Mouse (Mus musculus) cerebellum, adult 2 months (tissue): Measurements from ENCODE around the gene Cdrt4. TPM values are rescaled to one million over a fixed set of nuclear protein-coding genes. Genes with fewer than 3 reads are reported as not detected.

Experiments
- DNase-seq, 2 experiments: peaks; one replicate each; pipeline ENCODE4 v3.0.0; 2021
- H3K27ac ChIP-seq: fragments of 200-500 bp; 2 replicates; pipeline ENCODE4 v1.5.1; 2012; ENCODE audit warnings: low read length, control low read depth, inconsistent platforms; ENCODE audit not compliant: insufficient read depth
- H3K27me3 ChIP-seq: fragments of 200-500 bp; 2 replicates; pipeline ENCODE4 v1.6.1; 2012; ENCODE audit warnings: inconsistent platforms, mild to moderate bottlenecking, low read length, moderate library complexity; ENCODE audit not compliant: control insufficient read depth, insufficient read depth
- H3K4me1 ChIP-seq: fragments of 200-500 bp; 2 replicates; pipeline ENCODE4 v1.6.1; 2011; ENCODE audit warnings: low read length; ENCODE audit not compliant: control insufficient read depth, insufficient read depth
- H3K4me3 ChIP-seq: fragments of 200-500 bp; replicated peaks from 2 replicates; pipeline ENCODE3; 2011; ENCODE audit warnings: mild to moderate bottlenecking, low read depth, low read length, control low read depth; ENCODE audit not compliant: insufficient read depth
- CTCF ChIP-seq: fragments of 200-500 bp; IDR thresholded peaks from 2 replicates; pipeline ENCODE4 v1.5.1; 2011; ENCODE audit warnings: low read depth, mild to moderate bottlenecking, control low read depth, low read length, moderate library complexity, borderline replicate concordance; ENCODE audit not compliant: insufficient read depth
- POLR2A ChIP-seq: fragments of 200-500 bp; IDR thresholded peaks from 2 replicates; pipeline ENCODE4 v1.6.1; 2011; ENCODE audit warnings: low read length, control low read depth, borderline replicate concordance; ENCODE audit not compliant: insufficient read depth
- WGBS: fragments of 180-500 bp; shearing (Covaris S2); methylation state at CpG from one replicate; pipeline ENCODE4 v1.1.7; 2018; 5-methylcytosine and 5-hydroxymethylcytosine counted together
- polyA plus RNA-seq: library from polyadenylated mRNA; depleted of rRNA; stranded (reverse); fragments of >200 nt; gene quantifications from 2 replicates; pipeline ENCODE4 v1.2.3, GENCODE M21; 2012; rRNA removed

Gene Cdrt4
- polyA plus RNA-seq, 1 experiment: 0.26 TPM

GRCm38 (mm10) chr11:63035420-63036211, 84.6 kb downstream of the Cdrt4 start:
- TF ChIP-seq CTCF (no peak), POLR2A (no peak)
- H3K4me1 ChIP-seq: no peaks in the 10 kb centered on the region
- WGBS: 73% methylated on average over 11 of the region's 11 CpGs
- H3K27ac ChIP-seq: no peak overlapping the region
- DNase-seq: no peak
- H3K4me3 ChIP-seq: no peak overlapping the region
- no peaks in the 10 kb centered on the region; the same call in 1 of the 2 replicates for H3K27me3 ChIP-seq

- no peaks in the 10 kb centered on the region for H3K27me3 ChIP-seq
- WGBS: 66% methylated on average over 12 of the region's 12 CpGs
- H3K4me1 ChIP-seq: no peaks in the 10 kb centered on the region
- TF ChIP-seq CTCF (no peak), POLR2A (no peak)
- H3K4me3 ChIP-seq: no peak overlapping the region
- H3K27ac ChIP-seq: no peak overlapping the region
- no peak for DNase-seq
These were observed 89.1 kb downstream of the Cdrt4 start for GRCm38 (mm10) chr11:63040002-63040661.

Other genes starting within 250 kb of the Cdrt4 start
- gene Zfp287, start 219.3 kb upstream of the Cdrt4 start, polyA plus RNA-seq: 13.9 and 15.1 TPM in 2 replicates
- not detected in 2 replicates for gene Gm10428, start 198.1 kb upstream of the Cdrt4 start, polyA plus RNA-seq
- 9.8 and 10.8 TPM in 2 replicates for gene Zfp286, start 161.7 kb upstream of the Cdrt4 start, polyA plus RNA-seq
- 4.0 and 4.2 TPM in 2 replicates for gene Trim16, start 131.0 kb upstream of the Cdrt4 start, polyA plus RNA-seq
- 1.8 and 1.9 TPM in 2 replicates for gene Fbxw10, start 104.1 kb upstream of the Cdrt4 start, polyA plus RNA-seq
- 28.5 and 32.3 TPM in 2 replicates for gene Tvp23b, start 71.7 kb upstream of the Cdrt4 start, polyA plus RNA-seq
- gene Tekt3, start 110.5 kb downstream of the Cdrt4 start, polyA plus RNA-seq: not detected in 2 replicates
- 52.5 and 60.8 TPM in 2 replicates for gene Pmp22, start 177.8 kb downstream of the Cdrt4 start, polyA plus RNA-seq